Mouse (Mus musculus) C2C12 (cell line): ENCODE measurements around the gene Ankmy2.

ENCODE experiments used
- CEBPB ChIP-seq: IDR thresholded peaks from one replicate; pipeline ENCODE4 v1.6.1; 2011; ENCODE audit warnings: low read depth, mild to moderate bottlenecking, control low read depth, moderate library complexity
- CTCF ChIP-seq: IDR thresholded peaks from one replicate; pipeline ENCODE4 v1.5.1; 2011; ENCODE audit not compliant: control insufficient read depth, insufficient read depth, insufficient read length
- FOSL1 ChIP-seq: IDR thresholded peaks from one replicate; pipeline ENCODE4 v1.8.0; 2011; ENCODE audit warnings: mild to moderate bottlenecking, low read length; ENCODE audit not compliant: poor library complexity, insufficient read depth, severe bottlenecking
- MAX ChIP-seq: IDR thresholded peaks from one replicate; pipeline ENCODE4 v1.6.1; 2011; ENCODE audit warnings: mild to moderate bottlenecking, control low read depth
- MYOD1 ChIP-seq: IDR thresholded peaks from one replicate; pipeline ENCODE4 v1.6.1; 2011; ENCODE audit warnings: low read depth; ENCODE audit not compliant: control insufficient read depth, insufficient read length
- MYOG ChIP-seq: IDR thresholded peaks from one replicate; pipeline ENCODE4 v1.6.1; 2011; ENCODE audit not compliant: control insufficient read depth, insufficient read length; ENCODE audit errors: extremely low read depth
- USF1 ChIP-seq: IDR thresholded peaks from one replicate; pipeline ENCODE4 v1.6.1; 2011; ENCODE audit warnings: low read depth, mild to moderate bottlenecking, control low read depth, moderate library complexity

DNA sequence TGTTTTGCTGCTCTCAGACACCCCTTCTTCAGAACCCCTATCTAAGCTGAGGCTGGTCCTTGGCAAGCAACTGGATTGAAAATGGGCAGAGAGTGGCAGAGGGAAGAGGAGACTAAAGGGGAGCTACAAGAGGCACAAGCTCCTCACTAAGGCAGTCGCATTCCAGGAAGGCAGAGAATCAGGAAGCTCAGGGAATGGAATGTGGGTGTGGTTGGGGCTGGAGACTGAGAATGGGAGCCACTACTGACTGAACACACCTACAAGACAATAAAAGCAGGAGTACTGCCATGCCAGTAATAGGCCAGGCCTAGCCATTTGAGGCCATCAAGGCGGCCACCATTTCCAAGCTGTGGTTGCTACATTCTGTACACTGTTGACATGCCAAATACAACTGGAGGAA is 74.5 kb downstream of the Ankmy2 start:
- TF ChIP-seq CTCF (no peak), MAX (no peak), MYOG (no peak), USF1 (no peak), MYOD1 (no peak), CEBPB (no peak), FOSL1 (no peak)
